Mouse (Mus musculus): ENCODE measurements around the gene Mrpl24.
"Not testable (repeated sequence)": the region's sequence is repeated elsewhere in the genome, so short reads cannot be mapped to it uniquely, and the experiment has no call there.

The Mrpl24 gene

GRCm38 (mm10) chr3:87919336-87920108, at the start of gene Mrpl24:
TSS of gene Mrpl24 (plus strand) at chr3:87919506.
- DNase-seq (ENCODE audit: low spot score): peak; percentile 74

- DNase-seq (ENCODE audit: low spot score): no peak
Observed at GRCm38 (mm10) chr3:87877730-87878129, 41.6 kb upstream of the Mrpl24 start.

- no peak for DNase-seq (ENCODE audit: low spot score)
Observed at GRCm38 (mm10) chr3:87884291-87884690, 35.0 kb upstream of the Mrpl24 start.

- DNase-seq (ENCODE audit: low spot score): peak; percentile 69
Observed at GRCm38 (mm10) chr3:87884708-87885251, 34.5 kb upstream of the Mrpl24 start.

GRCm38 (mm10) chr3:87885281-87886003, 33.9 kb upstream of the Mrpl24 start, which contains the start of gene Prcc:
TSS of gene Prcc (minus strand) at chr3:87885608.
- DNase-seq (ENCODE audit: low spot score): peak; percentile 81

- DNase-seq (ENCODE audit: low spot score): peak; percentile 67
Observed at GRCm38 (mm10) chr3:87886004-87886365, 33.3 kb upstream of the Mrpl24 start.

GRCm38 (mm10) chr3:87886416-87886815, 32.9 kb upstream of the Mrpl24 start:
- DNase-seq (ENCODE audit: low spot score): no peak

GRCm38 (mm10) chr3:87887400-87887799, 31.9 kb upstream of the Mrpl24 start:
- not testable (repeated sequence) for DNase-seq (ENCODE audit: low spot score)

- no peak for DNase-seq (ENCODE audit: low spot score)
Observed at GRCm38 (mm10) chr3:87891481-87891880, 27.8 kb upstream of the Mrpl24 start.

- DNase-seq (ENCODE audit: low spot score): no peak
Observed at GRCm38 (mm10) chr3:87893367-87893905, 25.9 kb upstream of the Mrpl24 start.

GRCm38 (mm10) chr3:87899266-87899665, 20.0 kb upstream of the Mrpl24 start:
- no peak for DNase-seq (ENCODE audit: low spot score)

GRCm38 (mm10) chr3:87899776-87900175, 19.5 kb upstream of the Mrpl24 start:
- DNase-seq (ENCODE audit: low spot score): no peak

- DNase-seq (ENCODE audit: low spot score): no peak
Observed at GRCm38 (mm10) chr3:87901036-87901624, 18.2 kb upstream of the Mrpl24 start.

GRCm38 (mm10) chr3:87901959-87902358, 17.3 kb upstream of the Mrpl24 start:
- not testable (repeated sequence) for DNase-seq (ENCODE audit: low spot score)

GRCm38 (mm10) chr3:87903821-87904220, 15.5 kb upstream of the Mrpl24 start:
- no peak for DNase-seq (ENCODE audit: low spot score)

GRCm38 (mm10) chr3:87905880-87906485, 13.3 kb upstream of the Mrpl24 start, which contains the start of gene Hdgf:
TSS of gene Hdgf (plus strand) at chr3:87906321.
- DNase-seq (ENCODE audit: low spot score): peak; percentile 93

GRCm38 (mm10) chr3:87906601-87906980, 12.7 kb upstream of the Mrpl24 start:
- peak; percentile 69 for DNase-seq (ENCODE audit: low spot score)

- DNase-seq (ENCODE audit: low spot score): peak; percentile 62
Observed at GRCm38 (mm10) chr3:87906981-87907857, 12.1 kb upstream of the Mrpl24 start.

- no peak for DNase-seq (ENCODE audit: low spot score)
Observed at GRCm38 (mm10) chr3:87907906-87908305, 11.4 kb upstream of the Mrpl24 start.

- DNase-seq (ENCODE audit: low spot score): no peak
Observed at GRCm38 (mm10) chr3:87909381-87909780, 9.9 kb upstream of the Mrpl24 start.

- DNase-seq (ENCODE audit: low spot score): no peak
Observed at GRCm38 (mm10) chr3:87909874-87910273, 9.4 kb upstream of the Mrpl24 start.
